Mouse (Mus musculus): ENCODE measurements around the gene Pbx3. TPM values are rescaled to one million over a fixed set of nuclear protein-coding genes. Genes with fewer than 3 reads are reported as not detected.

The Pbx3 gene
- polyA plus RNA-seq, 1 experiment from 2014 or later, result 19.1 TPM

DNA sequence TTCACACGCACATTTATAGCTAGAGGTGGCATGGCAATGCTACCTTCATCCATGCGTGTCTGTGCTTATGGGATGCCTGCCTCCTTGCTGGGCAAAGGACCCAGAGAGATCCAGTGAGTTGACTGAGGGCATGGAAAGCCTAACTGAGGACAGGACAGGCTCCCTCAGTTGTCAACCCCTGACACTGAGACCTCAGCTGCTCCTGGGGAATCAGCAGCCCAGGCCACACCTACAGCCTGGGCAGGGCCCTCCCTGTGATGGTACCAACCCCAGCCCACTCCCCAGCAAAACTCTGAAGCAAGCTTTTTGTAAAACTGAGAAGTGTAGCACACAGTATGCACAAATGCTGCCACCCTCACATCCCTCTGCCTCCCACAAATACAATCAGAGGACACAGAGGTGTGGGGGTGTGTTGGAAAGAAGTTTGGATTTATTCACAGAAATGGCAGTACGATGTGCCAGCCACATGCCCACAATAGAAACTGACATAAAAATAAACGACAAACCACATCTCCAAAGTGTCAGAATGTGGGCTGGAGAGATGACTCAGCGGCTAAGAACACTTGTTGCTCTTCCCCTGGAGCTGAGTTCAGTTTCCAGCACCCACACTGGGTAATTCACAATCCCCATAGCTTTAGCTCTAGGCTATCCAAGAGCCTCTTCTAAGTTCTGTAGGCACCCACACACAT lies 233.3 kb downstream of the Pbx3 start:
- no peak overlapping the region for H3K4me3 ChIP-seq
- H3K36me3 ChIP-seq, result no peaks in the 10 kb centered on the region
- no peaks in the 10 kb centered on the region for H3K4me1 ChIP-seq
- H3K4me2 ChIP-seq, result no peak overlapping the region
- no peak overlapping the region for H3K27ac ChIP-seq (replicated peaks)
- no peak for ATAC-seq (ENCODE audit: extremely low read depth, insufficient number of reproducible peaks, low FRiP score, low TSS enrichment)
- no peaks in the 10 kb centered on the region for H3K9me3 ChIP-seq
- no peak overlapping the region for H3K9ac ChIP-seq
- H3K27me3 ChIP-seq (replicated peaks), result no peaks in the 10 kb centered on the region; the same call in 1 of the 2 replicates
- 76% methylated on average over 5 of the region's 5 CpGs for WGBS

DNA sequence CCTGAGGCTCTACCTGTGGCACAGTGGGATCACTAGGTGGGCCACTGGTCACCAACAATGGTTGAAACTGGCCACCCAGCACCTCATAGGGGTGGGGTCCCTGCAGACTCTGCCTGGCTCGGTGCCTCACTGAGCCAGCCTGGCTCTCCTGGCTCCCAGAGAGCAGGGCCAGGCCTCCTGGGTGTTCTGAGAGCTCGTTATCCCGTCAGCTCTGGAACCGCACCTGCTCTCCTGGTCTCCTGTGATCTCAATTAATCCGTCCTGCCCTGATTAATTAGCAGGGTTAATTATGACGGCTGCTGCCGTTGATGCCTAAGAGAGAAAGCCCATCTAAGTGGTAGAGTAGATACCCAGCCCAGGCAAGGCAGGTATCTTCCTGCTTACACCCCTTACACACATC lies 237.6 kb downstream of the Pbx3 start:
- Histone ChIP-seq H3K4me2 (no peak overlapping the region), H3K9me3 (no peaks in the 10 kb centered on the region), H3K27me3 (replicated peaks) (peaks cover 5% of the 10 kb centered on the region; the same call in 1 of the 2 replicates), H3K4me1 (no peaks in the 10 kb centered on the region), H3K4me3 (no peak overlapping the region), H3K27ac (replicated peaks) (no peak overlapping the region), H3K36me3 (no peaks in the 10 kb centered on the region), H3K9ac (no peak overlapping the region)
- ATAC-seq (ENCODE audit: extremely low read depth, insufficient number of reproducible peaks, low FRiP score, low TSS enrichment), result no peak
- 79% methylated on average over 7 of the region's 7 CpGs for WGBS

GRCm38 (mm10) chr2:34132751-34133150 lies 240.2 kb downstream of the Pbx3 start:
- ATAC-seq (ENCODE audit: extremely low read depth, insufficient number of reproducible peaks, low FRiP score, low TSS enrichment), result no peak
- no peaks in the 10 kb centered on the region for H3K4me1 ChIP-seq
- no peak overlapping the region for H3K4me2 ChIP-seq
- no peak overlapping the region for H3K27ac ChIP-seq (replicated peaks)
- H3K9me3 ChIP-seq, result no peaks in the 10 kb centered on the region
- H3K4me3 ChIP-seq, result no peak overlapping the region
- H3K9ac ChIP-seq, result no peak overlapping the region
- WGBS, result 78% methylated on average over 1 of the region's 1 CpGs
- no peaks in the 10 kb centered on the region for H3K36me3 ChIP-seq
- H3K27me3 ChIP-seq (replicated peaks), result peaks cover 5% of the 10 kb centered on the region; the same call in 1 of the 2 replicates

DNA sequence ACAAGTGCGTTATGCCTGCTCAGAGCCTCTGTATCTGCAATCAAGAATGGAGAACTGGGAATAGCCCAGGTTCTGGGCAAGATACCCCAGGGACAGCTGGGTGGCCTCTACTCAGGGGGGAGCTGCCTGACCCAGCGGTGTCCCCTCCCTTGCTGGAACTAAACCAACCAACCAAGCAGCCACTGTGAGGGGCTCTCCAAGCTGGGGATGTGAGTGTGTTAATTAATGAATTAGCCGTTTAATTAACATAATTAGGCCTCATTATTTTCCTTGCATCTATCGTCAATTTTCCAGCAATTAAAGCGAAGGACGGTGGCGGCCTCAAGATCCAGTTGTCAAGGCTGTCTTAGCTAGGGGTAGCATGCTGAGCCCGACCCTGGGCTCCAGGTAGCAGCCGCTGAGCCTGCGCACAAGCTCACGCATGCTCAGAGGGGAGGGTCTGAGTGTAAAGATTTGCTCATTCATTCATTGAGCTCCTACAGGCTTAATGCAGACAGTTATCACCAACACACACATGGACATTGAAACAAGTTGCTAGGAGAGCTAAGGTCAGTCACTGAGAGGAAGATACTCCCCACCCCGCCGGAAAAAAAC lies 243.2 kb downstream of the Pbx3 start:
- H3K9me3 ChIP-seq, result no peaks in the 10 kb centered on the region
- no peaks in the 10 kb centered on the region for H3K4me1 ChIP-seq
- H3K9ac ChIP-seq, result no peak overlapping the region
- no peak overlapping the region for H3K27ac ChIP-seq (replicated peaks)
- H3K4me3 ChIP-seq, result no peak overlapping the region
- ATAC-seq (ENCODE audit: extremely low read depth, insufficient number of reproducible peaks, low FRiP score, low TSS enrichment), result no peak
- H3K4me2 ChIP-seq, result no peak overlapping the region; the same call in 1 of the 2 replicates
- peaks cover 5% of the 10 kb centered on the region; the same call in 1 of the 2 replicates for H3K27me3 ChIP-seq (replicated peaks)
- H3K36me3 ChIP-seq, result no peaks in the 10 kb centered on the region
- WGBS, result 54% methylated on average over 13 of the region's 13 CpGs

DNA sequence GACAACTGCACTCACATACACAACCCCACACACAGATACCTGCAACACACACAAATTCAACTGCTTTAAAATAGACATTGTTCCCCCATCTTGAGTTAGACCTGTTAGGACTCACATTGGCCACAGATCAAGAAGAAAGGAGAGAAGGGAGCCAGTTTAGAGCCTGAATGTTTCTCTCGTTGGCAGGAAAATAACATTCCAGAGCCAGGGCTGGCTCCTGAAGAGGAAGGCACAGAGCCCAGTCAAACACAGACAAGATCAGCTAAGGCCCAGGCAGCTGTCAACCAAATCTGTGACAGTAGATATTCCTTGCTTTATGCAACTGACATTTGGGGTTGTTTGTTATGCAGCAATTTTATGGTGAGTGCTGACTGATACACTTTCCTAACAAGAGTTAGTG lies 245.1 kb downstream of the Pbx3 start:
- Histone ChIP-seq H3K27ac (replicated peaks) (no peak overlapping the region), H3K9me3 (no peaks in the 10 kb centered on the region), H3K4me2 (no peak overlapping the region), H3K9ac (no peak overlapping the region), H3K4me1 (0 out of 2 replicates have a peak, but pooled peaks cover 5% of the 10 kb centered on the region), H3K36me3 (no peaks in the 10 kb centered on the region), H3K27me3 (replicated peaks) (no peaks in the 10 kb centered on the region; the same call in 1 of the 2 replicates), H3K4me3 (no peak overlapping the region)
- ATAC-seq (ENCODE audit: extremely low read depth, insufficient number of reproducible peaks, low FRiP score, low TSS enrichment), result no peak
- 73% methylated on average over 1 of the region's 1 CpGs for WGBS

DNA sequence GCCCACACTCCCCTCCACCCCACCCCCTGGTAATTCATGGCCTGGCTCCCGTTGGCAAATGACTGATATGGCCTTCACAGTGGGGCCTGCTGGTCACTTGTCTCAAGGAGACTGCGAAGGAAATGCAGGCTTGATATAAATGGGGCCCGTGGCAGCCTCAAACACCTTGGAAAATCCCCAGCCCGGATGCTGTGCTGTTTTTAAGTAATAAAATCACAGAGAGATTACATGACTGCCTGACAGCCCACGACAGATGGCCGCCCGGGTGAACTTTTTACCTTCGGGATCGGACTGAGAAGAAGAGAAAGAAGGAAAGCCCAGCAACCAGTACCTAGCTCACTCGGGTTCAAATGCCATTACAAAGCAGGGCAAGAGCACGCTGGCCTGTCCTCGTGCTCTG lies 249.0 kb downstream of the Pbx3 start:
- 57% methylated on average over 12 of the region's 12 CpGs for WGBS
- no peak for ATAC-seq (ENCODE audit: extremely low read depth, insufficient number of reproducible peaks, low FRiP score, low TSS enrichment)
- no peak overlapping the region for H3K4me2 ChIP-seq
- no peaks in the 10 kb centered on the region; the same call in 1 of the 2 replicates for H3K27me3 ChIP-seq (replicated peaks)
- H3K36me3 ChIP-seq, result no peaks in the 10 kb centered on the region
- H3K4me3 ChIP-seq, result no peak overlapping the region
- no peak overlapping the region for H3K9ac ChIP-seq
- H3K9me3 ChIP-seq, result no peaks in the 10 kb centered on the region
- 0 out of 2 replicates have a peak, but pooled peaks cover 5% of the 10 kb centered on the region for H3K4me1 ChIP-seq
- no peak overlapping the region for H3K27ac ChIP-seq (replicated peaks)

Other genes with a start within 250 kb of the Pbx3 start
- gene Mapkap1, start 33.6 kb upstream of the Pbx3 start, polyA plus RNA-seq (2015; fragmentation: Nextera tagmentation; extraction: Ambion mirVana), result 54.5 and 63.3 TPM in 2 replicates